Mouse (Mus musculus): ENCODE measurements around the gene Caprin1. TPM values are rescaled to one million over a fixed set of nuclear protein-coding genes. Genes with fewer than 3 reads are reported as not detected.

Caprin1 gene
- polyA plus RNA-seq (2012; rRNA removed) = 31.0 and 34.8 TPM in 2 replicates

GRCm38 (mm10) chr2:103797491-103798009 lies at the start of gene Caprin1:
Gene Caprin1, minus strand, starts transcription at chr2:103797649.

GRCm38 (mm10) chr2:103760906-103761716 lies 36.3 kb downstream of the Caprin1 start, which contains the start of gene Nat10:
Gene Nat10, minus strand, starts transcription at chr2:103761270.

Other genes starting within 250 kb of the Caprin1 start
- gene Abtb2, start 231.3 kb downstream of the Caprin1 start, polyA plus RNA-seq (2012; rRNA removed) = 3.7 and 5.2 TPM in 2 replicates
- 12.5 and 12.7 TPM in 2 replicates for gene Nat10, start 36.4 kb downstream of the Caprin1 start, polyA plus RNA-seq (2012; rRNA removed)
- gene Lmo2, start 160.3 kb upstream of the Caprin1 start, polyA plus RNA-seq (2012; rRNA removed) = 4.5 and 6.7 TPM in 2 replicates
- gene Fbxo3, start 230.1 kb upstream of the Caprin1 start, polyA plus RNA-seq (2012; rRNA removed) = 2.4 and 4.1 TPM in 2 replicates
- gene 4931422A03Rik, start 230.7 kb upstream of the Caprin1 start, polyA plus RNA-seq (2012; rRNA removed) = not detected in 2 replicates

Data from stomach, adult 2 months (tissue).